Mouse (Mus musculus) stomach, postnatal 0 days (tissue): ENCODE results near the gene Cinp. TPM values are rescaled to one million over a fixed set of nuclear protein-coding genes. Genes with fewer than 3 reads are reported as not detected.
A peak's percentile ranks its signal among the peaks of the same experiment; 100 is the strongest.

ENCODE experiments used
- ATAC-seq: fragments of 200-750 bp; cut with Nextera tagmentation; 2 replicates; pipeline ENCODE4 v1.8.0; 2017; ENCODE audit not compliant: low FRiP score, low TSS enrichment
- DNase-seq: peaks from one replicate; pipeline ENCODE4 v3.0.0-alpha.2; 2016; ENCODE audit warnings: low spot score
- H3K27ac ChIP-seq: fragments of 300-500 bp; sonication (generic); replicated peaks from 2 replicates; pipeline ENCODE4 v1.5.1; 2014; ENCODE audit warnings: mild to moderate bottlenecking, control low read depth
- H3K27me3 ChIP-seq: fragments of 300-500 bp; sonication (generic); 2 replicates; pipeline ENCODE4 v1.6.1; 2014; ENCODE audit warnings: low read length; ENCODE audit not compliant: control insufficient read depth, insufficient read depth
- H3K36me3 ChIP-seq: fragments of 300-500 bp; sonication (generic); 2 replicates; pipeline ENCODE4 v1.6.1; 2014; ENCODE audit warnings: low read length, mixed read lengths; ENCODE audit not compliant: control insufficient read depth, insufficient read depth
- H3K4me1 ChIP-seq: fragments of 300-500 bp; sonication (generic); replicated peaks from 2 replicates; pipeline ENCODE4 v1.6.1; 2014; ENCODE audit warnings: antibody characterized with exemption; ENCODE audit not compliant: control insufficient read depth, insufficient read depth
- H3K4me2 ChIP-seq: fragments of 300-500 bp; sonication (generic); replicated peaks from 2 replicates; pipeline ENCODE4 v1.6.1; 2014; ENCODE audit warnings: low read depth, mild to moderate bottlenecking, control low read depth, moderate library complexity
- H3K4me3 ChIP-seq: fragments of 300-500 bp; sonication (generic); 2 replicates; pipeline ENCODE4 v1.5.1; 2014; ENCODE audit warnings: low read depth, low read length, control low read depth
- H3K9ac ChIP-seq: fragments of 300-500 bp; sonication (generic); 2 replicates; pipeline ENCODE4 v1.6.1; 2014; ENCODE audit warnings: mild to moderate bottlenecking, low read length, control low read depth, mixed read lengths
- H3K9me3 ChIP-seq: fragments of 300-500 bp; sonication (generic); 2 replicates; pipeline ENCODE4 v1.6.1; 2016; ENCODE audit warnings: low read length; ENCODE audit not compliant: control insufficient read depth
- CTCF ChIP-seq: IDR thresholded peaks from 2 replicates; pipeline ENCODE4 v1.5.1; 2016; ENCODE audit warnings: antibody characterized with exemption, low read depth, mild to moderate bottlenecking, moderate library complexity
- EP300 ChIP-seq: optimal IDR thresholded peaks from 2 replicates; pipeline ENCODE3; 2016; ENCODE audit warnings: antibody characterized with exemption
- WGBS: fragments of 180-500 bp; shearing (Covaris S2); extraction: QIAGEN DNeasy Blood & Tissue Kit; methylation state at CpG from one replicate; pipeline ENCODE4 v1.1.7; 2014; 5-methylcytosine and 5-hydroxymethylcytosine counted together
- polyA plus RNA-seq: library from polyadenylated mRNA; unstranded; fragments of >200 nt; fragmentation: Nextera tagmentation; extraction: Ambion mirVana; gene quantifications from 2 replicates; pipeline ENCODE4 v1.2.1, GENCODE M21; 2015

Cinp gene
- polyA plus RNA-seq, 1 experiment from 2014 or later, result 42.5 TPM

- ATAC-seq (no peak), DNase-seq (no peak)
- Histone ChIP-seq H3K27me3 (no peaks in the 10 kb centered on the region), H3K9ac (no peak overlapping the region), H3K4me2 (no peak overlapping the region), H3K9me3 (no peaks in the 10 kb centered on the region), H3K36me3 (no peaks in the 10 kb centered on the region), H3K4me1 (0 out of 2 replicates have a peak, but pooled peaks cover 2% of the 10 kb centered on the region), H3K4me3 (no peak overlapping the region), H3K27ac (no peak overlapping the region)
- TF ChIP-seq EP300 (no peak), CTCF (no peak)
- 80% methylated on average over 1 of the region's 1 CpGs for WGBS
Observed at GRCm38 (mm10) chr12:110891887-110892286, 2.9 kb upstream of the Cinp start.

- DNase-seq, result no peak
- whole genome bisulfite sequencing, result 0% methylated on average over 25 of the region's 25 CpGs
- H3K9ac ChIP-seq, result peak overlapping the region; percentile 72
- 0 out of 2 replicates have a peak, but pooled peaks cover 2% of the 10 kb centered on the region for H3K4me1 ChIP-seq
- ATAC-seq, result no peak
- peak overlapping the region; percentile 75 for H3K4me3 ChIP-seq
- no peaks in the 10 kb centered on the region for H3K9me3 ChIP-seq
- H3K27ac ChIP-seq, result no peak overlapping the region
- no peaks in the 10 kb centered on the region for H3K27me3 ChIP-seq
- TF ChIP-seq EP300 (no peak), CTCF (no peak)
- no peaks in the 10 kb centered on the region for H3K36me3 ChIP-seq
- H3K4me2 ChIP-seq, result peak overlapping the region; percentile 86
Observed at GRCm38 (mm10) chr12:110888606-110889005, 339 bp downstream of the Cinp start.

- H3K9me3 ChIP-seq, result no peaks in the 10 kb centered on the region
- H3K36me3 ChIP-seq, result no peaks in the 10 kb centered on the region
- ATAC-seq (no peak), DNase-seq (no peak)
- H3K9ac ChIP-seq, result peak overlapping the region; percentile 72
- 29% methylated on average over 12 of the region's 12 CpGs for WGBS
- no peak overlapping the region for H3K27ac ChIP-seq
- 0 out of 2 replicates have a peak, but pooled peaks cover 2% of the 10 kb centered on the region for H3K4me1 ChIP-seq
- peak overlapping the region; percentile 86 for H3K4me2 ChIP-seq
- no peaks in the 10 kb centered on the region for H3K27me3 ChIP-seq
- no peak for TF ChIP-seq CTCF
- TF ChIP-seq EP300, result no peak
- H3K4me3 ChIP-seq, result peak overlapping the region; percentile 75
Observed at GRCm38 (mm10) chr12:110888106-110888505, 839 bp downstream of the Cinp start.

- H3K9ac ChIP-seq, result no peak overlapping the region
- ATAC-seq, result no peak
- no peak overlapping the region for H3K4me3 ChIP-seq
- H3K9me3 ChIP-seq, result no peaks in the 10 kb centered on the region
- DNase-seq, result no peak
- no peak overlapping the region for H3K27ac ChIP-seq
- H3K27me3 ChIP-seq, result no peaks in the 10 kb centered on the region
- 90% methylated on average over 2 of the region's 2 CpGs for WGBS
- TF ChIP-seq EP300 (no peak), CTCF (no peak)
- no peaks in the 10 kb centered on the region; the same call in 1 of the 2 replicates for H3K36me3 ChIP-seq
- 0 out of 2 replicates have a peak, but pooled peaks cover 2% of the 10 kb centered on the region for H3K4me1 ChIP-seq
- no peak overlapping the region for H3K4me2 ChIP-seq
Observed at GRCm38 (mm10) chr12:110885251-110885650, 3.7 kb downstream of the Cinp start.

- WGBS, result 87% methylated on average over 7 of the region's 7 CpGs
- no peak overlapping the region for H3K27ac ChIP-seq
- no peaks in the 10 kb centered on the region for H3K9me3 ChIP-seq
- H3K4me3 ChIP-seq, result no peak overlapping the region
- H3K4me2 ChIP-seq, result no peak overlapping the region
- no peaks in the 10 kb centered on the region for H3K27me3 ChIP-seq
- DNase-seq, result peak; percentile 46
- ATAC-seq, result no peak
- H3K9ac ChIP-seq, result no peak overlapping the region
- peaks cover 4% of the 10 kb centered on the region; the same call in 1 of the 2 replicates for H3K36me3 ChIP-seq
- TF ChIP-seq CTCF, result peak; percentile 60
- no peak for TF ChIP-seq EP300
- no peaks in the 10 kb centered on the region for H3K4me1 ChIP-seq
Observed at GRCm38 (mm10) chr12:110882291-110882690, 6.7 kb downstream of the Cinp start.

- H3K4me1 ChIP-seq, result no peaks in the 10 kb centered on the region
- H3K4me3 ChIP-seq, result no peak overlapping the region
- no peaks in the 10 kb centered on the region for H3K27me3 ChIP-seq
- no peak overlapping the region for H3K27ac ChIP-seq
- no peak for DNase-seq
- no peak for ATAC-seq
- H3K9me3 ChIP-seq, result no peaks in the 10 kb centered on the region
- TF ChIP-seq CTCF (no peak), EP300 (no peak)
- H3K36me3 ChIP-seq, result peaks cover 26% of the 10 kb centered on the region; the same call in 1 of the 2 replicates
- H3K4me2 ChIP-seq, result no peak overlapping the region
- H3K9ac ChIP-seq, result no peak overlapping the region
- WGBS, result 67% methylated on average over 2 of the region's 2 CpGs
Observed at GRCm38 (mm10) chr12:110875351-110875750, 13.6 kb downstream of the Cinp start.
